Mouse (Mus musculus): Measurements from ENCODE around the gene Rps6ka1. TPM values are rescaled to one million over a fixed set of nuclear protein-coding genes. Genes with fewer than 3 reads are reported as not detected.
"Not testable (repeated sequence)": the region's sequence is repeated elsewhere in the genome, so short reads cannot be mapped to it uniquely, and the experiment has no call there.

The Rps6ka1 gene
- total RNA-seq, 2 experiments from 2014 or later = 10.6 to 10.9 TPM

DNA sequence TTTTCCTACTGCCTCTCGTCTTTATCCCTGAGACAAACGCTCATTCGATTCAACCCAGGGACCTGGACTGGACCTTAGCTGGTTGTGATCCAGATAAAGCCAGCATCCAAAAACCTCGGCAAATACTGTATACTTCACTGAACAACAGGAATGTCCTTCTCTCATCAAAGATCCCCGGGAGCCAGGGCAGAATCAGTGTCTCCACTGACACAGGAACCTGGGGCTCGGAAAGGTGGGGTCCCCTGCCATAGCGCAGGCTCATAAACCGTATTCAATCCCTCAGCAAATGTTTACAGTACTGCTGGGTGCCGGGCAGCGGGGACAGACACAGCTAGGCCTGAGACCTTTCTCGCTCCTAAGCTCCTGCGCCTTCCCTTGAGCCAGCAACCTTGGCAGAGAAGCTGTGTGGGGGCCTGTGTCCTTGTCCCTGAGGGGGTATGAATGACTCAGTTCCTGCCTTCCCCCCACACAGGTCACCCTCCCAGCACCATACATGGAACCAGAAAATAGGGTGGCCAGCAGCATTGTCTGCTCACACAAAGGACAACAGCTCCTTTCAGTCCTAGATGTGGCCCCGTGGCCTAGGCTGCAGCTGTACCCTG lies 23.1 kb downstream of the Rps6ka1 start:
- DNase-seq (ENCODE audit: low spot score in 2 of 2) = peak in 1 of 2 experiments; percentile 39

DNA sequence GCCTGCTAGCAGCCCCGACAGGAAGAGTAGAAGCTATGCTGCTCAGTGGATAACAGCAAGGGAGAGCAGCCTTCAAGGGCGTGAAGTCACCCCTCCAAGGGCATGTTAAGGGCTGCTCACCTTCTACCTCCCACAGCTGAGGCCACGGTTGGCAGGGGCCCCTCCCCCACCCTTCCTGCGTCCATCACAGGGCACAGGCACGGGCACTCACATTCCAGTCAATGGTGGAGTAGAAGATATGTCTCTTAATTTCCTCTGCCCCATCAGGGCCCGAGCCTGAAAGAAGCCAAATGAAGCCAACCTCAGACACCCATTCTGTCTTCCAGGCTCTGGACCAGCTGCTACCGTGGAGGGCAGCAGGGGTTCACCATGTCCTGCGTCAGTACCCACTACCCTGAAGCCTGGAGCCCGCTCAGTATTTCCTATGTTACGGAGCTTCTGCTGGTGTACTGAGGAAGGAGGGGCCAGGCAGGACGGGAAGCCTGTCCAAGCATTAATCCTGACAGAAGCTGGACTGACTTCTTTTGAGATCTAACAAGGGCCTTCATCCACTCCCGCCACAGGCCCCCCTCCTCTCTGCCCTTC lies 23.7 kb downstream of the Rps6ka1 start:
- DNase-seq (ENCODE audit: low spot score in 2 of 2) = no peak

DNA sequence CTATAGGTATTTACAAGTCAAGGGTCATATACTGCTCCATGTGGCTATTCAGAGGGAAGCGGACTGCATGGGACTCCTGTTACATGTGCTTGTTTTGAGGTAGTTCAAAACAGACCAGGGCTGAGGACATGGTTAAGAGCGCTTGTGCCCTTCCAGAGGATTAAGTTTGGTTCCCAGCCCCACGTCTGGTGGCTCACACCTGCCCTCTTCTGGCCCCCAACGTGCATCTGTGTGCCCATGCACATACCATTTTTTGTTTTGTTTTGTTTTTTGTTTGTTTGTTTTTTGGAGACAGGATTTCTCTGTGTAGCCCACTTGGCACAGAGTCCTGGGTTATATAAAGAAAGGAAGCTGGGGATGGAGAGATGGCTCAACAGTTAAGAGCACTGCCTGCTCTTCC lies 30.1 kb downstream of the Rps6ka1 start:
- no peak for DNase-seq (ENCODE audit: low spot score in 2 of 2)

DNA sequence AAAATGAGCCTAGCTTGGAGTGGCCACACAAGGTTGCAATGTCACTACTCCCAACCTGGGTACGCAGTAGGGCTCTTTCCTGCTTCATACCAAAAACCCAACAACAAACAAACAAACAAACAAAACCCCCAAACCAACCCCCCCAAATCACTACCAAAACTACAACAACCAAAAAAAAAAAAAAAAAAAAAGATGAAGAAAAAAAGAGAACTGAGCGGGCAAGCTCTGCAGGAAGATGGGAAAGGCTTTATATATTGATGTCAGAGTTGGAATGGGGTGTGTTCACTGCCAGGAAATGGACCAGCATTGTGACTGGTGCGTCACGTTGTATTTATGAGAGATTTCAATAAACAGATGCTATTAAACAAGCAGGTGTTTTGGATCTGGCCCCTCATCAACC lies 33.0 kb downstream of the Rps6ka1 start:
- DNase-seq (ENCODE audit: low spot score in 2 of 2) = no peak

DNA sequence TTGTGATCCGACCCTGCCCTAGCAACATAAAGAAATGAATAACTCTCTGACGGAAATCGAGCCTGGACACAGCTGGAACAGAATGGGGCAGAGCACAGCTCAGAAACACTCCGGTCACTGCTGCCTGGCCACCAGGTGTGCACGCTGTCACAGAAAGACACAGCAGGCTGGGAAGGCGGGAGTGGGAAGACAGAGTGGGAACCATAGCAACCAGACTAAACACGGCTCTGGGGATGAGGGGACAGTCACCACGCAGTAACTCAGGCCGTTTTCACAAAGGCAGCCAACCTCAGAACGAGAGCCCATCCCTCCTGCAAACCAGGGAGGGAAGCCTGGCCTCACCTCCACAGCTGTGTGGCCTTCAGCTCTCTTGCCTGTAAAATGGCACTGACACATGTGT lies 34.0 kb downstream of the Rps6ka1 start:
- DNase-seq (ENCODE audit: low spot score in 2 of 2) = no peak

DNA sequence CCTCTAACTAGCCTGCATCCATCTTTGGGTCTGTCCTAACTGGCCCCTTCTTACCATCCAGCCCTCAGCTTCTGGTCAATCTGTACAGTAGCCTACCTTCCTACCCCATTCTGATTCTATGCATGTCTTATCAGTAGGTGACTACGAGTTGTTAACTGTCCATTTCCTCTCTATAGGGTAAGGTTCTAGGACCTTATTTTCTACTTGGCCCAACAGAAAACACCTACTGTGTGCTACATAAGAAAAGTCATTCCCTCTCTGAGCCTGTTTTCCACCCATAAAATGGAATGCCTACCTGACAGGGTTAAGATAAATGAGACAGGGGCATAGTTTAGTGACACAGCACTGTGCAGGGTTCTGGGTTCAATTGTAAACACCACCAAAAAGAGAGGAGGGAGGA lies 41.0 kb downstream of the Rps6ka1 start:
- DNase-seq (ENCODE audit: low spot score in 2 of 2) = no peak

DNA sequence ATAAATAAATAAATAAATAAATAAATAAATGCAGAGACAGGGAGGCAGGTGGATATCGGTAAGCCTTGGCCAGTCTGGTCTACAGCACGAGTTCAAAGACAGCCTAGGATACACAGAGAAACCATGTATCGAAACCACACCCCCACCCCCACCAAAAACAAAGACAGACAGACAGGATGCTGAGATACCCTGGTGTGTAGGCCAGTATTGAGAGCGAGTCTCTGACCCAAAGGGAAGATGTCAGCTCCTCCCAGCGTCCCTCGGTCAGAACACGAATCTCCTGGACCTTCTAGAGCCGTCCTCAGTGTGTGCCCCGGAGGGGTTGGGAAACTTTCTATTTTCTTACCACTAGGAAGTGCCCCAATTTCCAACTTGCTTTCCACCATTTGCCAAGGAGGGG lies 42.5 kb downstream of the Rps6ka1 start:
- no peak for DNase-seq (ENCODE audit: low spot score in 2 of 2)

DNA sequence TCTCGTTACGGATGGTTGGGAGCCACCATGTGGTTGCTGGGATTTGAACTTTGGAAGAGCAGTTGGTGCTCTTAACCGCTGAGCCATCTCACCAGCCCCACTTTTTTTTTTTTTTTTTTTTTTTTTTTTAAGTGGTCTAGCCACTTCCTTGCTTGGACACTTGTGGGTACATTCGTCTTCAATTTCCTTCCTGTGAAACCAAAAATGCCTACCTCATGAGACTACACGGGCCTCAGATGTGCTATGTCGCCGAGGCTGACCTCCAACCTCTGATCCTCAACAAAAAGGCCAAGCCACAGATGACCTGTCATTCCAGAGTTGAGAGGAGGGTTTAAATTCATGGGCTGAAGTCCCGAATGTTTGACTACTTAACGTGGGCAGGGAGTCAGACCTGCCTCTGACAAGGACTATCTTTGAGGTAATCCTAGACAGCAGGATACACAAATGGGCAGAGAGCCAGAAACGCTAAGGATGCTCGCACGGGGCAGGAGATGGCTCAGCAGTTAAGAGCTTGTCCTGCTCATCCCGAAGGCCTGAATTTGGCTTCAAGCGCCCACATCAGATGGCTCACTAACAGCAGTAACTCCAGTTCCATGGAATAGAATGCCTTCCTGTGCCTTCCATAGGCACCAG lies 43.3 kb downstream of the Rps6ka1 start:
- no peak for DNase-seq (ENCODE audit: low spot score in 2 of 2)

DNA sequence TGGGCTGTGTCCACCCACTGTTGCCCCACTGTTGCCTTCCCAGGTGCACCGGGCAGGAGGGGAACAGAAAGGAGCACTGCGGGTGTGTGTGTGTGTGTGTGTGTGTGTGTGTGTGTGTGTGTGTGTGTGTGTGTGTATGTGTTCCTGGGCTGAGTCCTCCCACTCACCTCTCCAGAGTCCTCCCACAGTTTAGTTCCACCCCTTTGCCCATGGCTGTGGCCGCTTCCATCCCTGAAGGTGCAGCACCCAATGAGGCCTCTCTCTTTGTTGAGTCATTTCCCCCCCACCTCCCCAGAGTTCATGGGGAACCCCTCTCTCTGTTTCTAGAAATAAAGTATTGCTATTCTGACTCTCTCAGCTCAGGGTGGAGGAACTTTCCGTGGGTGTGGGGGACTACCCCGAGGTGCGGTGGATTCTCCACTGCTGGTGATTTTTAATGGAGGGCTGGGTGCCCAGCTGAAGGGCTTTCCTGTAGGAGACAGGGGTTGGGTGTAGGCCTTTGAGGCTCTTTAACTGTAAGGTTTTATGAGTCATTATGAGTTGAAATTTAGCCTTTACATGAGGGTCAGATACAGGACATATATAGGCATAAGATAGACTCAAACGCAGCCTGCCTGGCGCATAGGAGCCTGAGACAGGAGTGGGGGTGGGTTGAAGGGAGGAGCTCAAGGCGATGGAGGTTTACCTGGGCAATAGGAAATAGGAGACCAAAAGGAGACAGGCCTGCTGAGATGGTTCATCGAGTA lies 44.4 kb downstream of the Rps6ka1 start:
- no peak for DNase-seq (ENCODE audit: low spot score in 2 of 2)

DNA sequence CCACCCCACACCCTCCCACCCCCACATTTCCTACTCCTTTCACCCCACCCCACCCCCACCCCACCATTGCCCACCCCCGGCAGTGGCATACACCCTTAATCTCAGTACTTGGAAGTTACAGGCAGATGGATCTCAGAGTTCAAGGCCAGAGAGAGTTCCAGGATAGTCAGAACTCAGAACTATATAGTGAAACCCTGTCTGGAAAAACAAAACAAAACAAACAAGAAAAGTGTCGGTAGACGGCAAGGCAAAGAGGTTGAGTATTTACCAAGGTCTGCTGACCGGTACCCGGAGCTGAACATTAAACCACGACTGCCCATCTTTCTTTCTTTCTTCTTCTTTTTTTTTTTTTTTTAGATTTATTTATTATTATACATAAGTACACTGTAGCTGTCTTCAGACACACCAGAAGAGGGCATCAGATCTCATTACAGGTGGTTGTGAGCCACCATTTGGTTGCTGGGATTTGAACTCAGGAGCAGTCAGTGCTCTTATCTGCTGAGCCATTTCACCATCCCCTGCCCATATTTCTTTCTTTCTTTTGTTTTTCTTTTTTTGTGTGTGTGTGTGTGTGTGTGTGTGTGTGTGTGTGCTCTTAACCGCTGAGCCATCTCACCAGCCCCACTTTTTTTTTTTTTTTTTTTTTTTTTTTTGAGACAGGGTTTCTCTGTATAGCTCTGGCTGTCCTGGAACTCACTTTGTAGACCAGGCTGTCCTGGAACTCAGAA lies 45.7 kb downstream of the Rps6ka1 start:
- not testable (repeated sequence) for DNase-seq (ENCODE audit: low spot score in 2 of 2)

DNA sequence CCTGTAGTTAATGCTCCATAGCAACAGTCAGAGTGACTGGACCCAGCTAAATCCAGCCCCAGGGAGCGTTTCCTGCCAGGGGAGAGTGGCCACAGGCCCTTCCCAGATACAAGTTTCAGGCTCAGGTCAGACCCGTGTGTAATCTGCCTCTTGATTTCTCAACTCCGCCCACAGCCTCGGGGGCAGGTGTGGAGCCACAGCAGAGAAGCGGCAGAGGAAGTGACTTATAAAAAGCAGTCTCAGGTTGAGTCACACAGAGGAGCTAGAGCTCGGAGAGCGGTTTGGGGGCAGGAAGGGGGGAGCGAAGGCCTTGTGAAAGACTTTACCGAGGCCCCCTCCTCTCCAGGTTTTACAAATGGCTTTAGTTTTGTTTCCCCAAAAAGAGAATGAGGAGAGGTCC lies 46.6 kb downstream of the Rps6ka1 start:
- no peak for DNase-seq (ENCODE audit: low spot score in 2 of 2)

DNA sequence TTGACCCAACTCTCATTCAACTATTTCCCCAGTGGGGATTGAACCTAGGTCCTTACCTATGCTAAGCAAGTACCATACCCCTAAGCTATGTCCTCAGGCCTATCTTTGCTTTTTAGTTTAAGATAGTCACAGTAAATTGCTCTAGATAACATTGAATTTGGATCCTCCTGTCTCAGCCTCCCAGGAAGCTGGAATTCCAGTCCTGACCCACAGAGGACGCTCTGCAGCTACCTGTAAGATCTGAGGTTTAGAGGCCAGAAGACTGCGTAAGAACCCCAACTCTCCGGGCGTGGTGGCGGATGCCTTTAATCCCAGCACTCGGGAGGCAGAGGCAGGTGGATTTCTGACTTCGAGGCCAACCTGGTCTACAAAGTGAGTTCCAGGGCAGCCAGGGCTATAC lies 47.1 kb downstream of the Rps6ka1 start:
- DNase-seq (ENCODE audit: low spot score in 2 of 2) = no peak

DNA sequence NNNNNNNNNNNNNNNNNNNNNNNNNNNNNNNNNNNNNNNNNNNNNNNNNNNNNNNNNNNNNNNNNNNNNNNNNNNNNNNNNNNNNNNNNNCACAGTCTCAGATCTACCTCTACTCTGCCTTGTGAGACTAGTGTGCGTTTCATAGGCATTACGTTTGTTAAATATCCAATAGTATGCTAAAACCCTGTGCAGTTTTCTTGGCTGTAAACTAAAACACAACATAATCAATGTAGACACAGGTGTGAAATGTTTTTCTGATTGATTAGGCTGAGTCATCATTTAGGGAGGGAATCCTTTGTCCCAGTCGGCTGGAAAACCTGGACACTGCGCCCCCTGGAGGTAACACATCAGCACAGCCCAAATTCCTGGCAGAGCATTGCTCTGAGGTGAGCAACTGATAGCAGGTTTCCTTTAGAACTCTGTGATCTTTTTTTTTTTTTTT lies 48.2 kb downstream of the Rps6ka1 start:
- no peak for DNase-seq (ENCODE audit: low spot score in 2 of 2)

DNA sequence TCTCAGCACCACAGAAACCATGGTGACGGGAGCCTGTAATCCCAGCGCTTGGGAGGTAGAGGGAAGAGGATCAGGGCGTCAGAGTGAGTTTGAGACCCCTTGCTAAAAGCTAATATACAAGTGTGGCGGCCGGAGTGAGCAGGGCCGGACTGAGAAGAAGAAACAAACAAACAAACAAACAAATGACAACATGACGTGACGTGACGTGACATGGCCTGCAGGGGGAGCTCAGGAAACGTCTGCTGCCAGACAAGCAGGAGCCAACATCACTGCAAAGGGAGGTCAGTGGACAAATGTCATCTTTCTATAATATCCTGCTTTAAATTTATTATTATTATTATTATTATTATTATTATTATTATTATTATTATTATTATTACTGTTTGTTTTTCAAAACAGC lies 51.0 kb downstream of the Rps6ka1 start:
- no peak for DNase-seq (ENCODE audit: low spot score in 2 of 2)

DNA sequence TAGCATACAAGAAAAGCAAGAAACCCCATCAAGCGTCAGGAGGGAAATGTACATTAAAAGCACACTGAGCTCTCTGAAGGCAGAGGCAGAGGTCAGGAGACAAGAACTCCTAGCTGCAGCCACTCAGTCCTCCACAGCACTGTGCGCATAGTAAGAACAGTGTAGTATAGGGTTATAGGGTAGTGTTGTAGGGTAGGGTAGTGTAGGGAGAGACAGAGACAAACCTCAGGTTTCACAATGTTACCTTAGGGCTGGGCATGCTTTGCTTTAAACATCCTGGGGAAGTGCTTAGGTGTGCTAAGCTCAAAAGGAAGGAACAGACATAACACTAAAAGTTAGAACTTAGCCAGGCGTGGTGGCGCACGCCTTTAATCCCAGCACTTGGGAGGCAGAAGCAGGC lies 52.4 kb downstream of the Rps6ka1 start:
- DNase-seq (ENCODE audit: low spot score in 2 of 2) = no peak

DNA sequence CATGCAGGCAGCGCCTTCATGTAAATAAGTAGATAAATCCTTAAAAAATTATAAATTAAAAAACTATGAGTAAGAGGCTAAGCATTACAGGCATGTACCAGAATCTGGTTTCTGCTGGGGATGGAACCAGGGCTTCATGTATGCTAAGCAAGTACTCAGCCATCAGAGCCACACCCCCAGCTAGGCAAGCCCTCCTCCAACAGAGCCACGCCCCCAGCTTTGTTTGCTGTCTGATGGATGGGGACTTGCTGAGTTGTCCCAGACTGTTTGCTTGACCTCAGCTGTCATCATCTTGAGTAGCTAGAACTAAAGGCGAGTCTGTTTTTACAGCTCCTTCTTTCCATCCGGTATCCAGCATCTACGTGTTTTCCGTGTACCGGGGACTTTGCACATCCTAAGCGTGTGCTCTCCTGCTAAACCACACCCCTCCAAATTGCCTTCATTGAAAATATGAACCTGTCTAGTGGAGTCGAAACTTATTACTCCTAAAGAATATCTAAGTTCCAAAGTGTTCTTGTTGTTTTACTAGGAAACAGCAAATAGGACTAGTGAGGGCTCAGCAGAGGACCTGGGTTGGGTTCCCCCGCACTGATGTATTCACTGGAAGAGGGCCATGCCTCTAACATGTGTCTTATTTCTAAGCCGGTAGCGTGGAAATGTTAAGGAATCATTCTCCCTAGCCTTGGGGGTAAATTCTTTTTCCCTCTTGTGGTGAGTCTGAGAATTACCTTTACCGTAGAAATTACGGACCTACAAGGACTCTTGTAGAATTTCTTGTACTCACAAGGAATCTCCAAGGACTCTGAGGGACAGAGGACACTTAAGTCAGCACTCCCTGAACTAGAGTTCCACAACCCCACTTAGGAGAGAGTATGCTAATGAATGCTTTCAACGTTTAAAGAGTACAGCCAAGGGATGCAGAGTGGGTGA lies 54.4 kb downstream of the Rps6ka1 start:
- no peak for DNase-seq (ENCODE audit: low spot score in 2 of 2)

DNA sequence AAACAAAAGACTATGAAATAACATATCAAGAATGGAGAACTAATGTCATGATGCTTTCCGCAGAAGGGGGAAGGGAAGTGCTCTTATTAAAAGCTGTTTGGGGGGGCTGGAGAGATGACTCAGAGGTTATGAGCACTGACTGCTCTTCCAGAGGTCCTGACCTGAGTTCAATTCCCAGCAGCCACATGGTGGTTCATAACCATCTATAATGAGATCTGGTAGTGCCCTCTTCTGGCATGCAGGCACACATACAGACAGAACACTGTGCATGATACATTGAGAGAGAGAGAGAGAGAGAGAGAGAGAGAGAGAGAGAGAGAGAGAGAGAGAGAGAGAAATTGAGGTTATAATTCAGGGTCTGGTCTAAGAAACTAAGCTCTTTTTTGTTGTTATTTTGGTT lies 57.1 kb downstream of the Rps6ka1 start:
- DNase-seq (ENCODE audit: low spot score in 2 of 2) = no peak

DNA sequence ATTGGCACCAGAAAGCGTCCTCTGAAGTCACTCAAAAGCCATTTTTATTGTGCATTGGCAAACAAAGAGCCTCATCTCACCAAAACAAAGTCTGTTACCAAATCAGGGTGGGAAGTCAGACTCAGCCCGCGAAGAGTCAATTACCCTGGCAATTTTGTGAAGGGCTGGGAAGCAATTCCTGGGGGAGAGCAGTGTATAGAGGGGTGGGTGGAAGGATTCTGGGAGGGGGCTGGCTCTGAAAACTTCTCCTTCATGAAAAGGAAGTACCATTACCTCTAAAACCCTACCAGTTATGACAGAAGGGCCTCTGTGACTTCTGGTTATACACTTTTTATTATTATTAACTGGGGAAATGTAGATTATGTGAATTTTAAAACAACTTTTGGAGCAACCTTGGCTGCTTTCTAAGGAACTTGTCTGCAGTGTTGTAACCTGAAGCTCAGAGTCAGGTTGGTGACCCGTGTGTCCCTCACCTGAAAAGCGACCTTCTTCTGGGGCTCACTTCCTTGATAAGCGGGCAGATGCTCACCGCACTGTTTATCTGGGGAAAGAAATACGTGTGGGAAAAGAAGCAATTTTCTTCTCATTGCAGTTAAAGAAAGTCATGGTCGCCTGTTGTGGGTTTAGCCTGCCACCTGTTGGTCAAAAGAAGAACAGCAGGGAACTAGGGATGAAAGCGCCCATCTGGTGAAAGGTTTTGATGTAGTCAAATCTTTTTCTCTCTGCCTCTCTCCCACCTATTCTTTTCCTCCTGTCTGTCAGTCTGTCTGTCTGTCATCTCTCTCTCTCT lies 58.1 kb downstream of the Rps6ka1 start:
- DNase-seq (ENCODE audit: low spot score in 2 of 2) = peak; percentile 54 to 90
